Mouse (Mus musculus) kidney, adult 2 months (tissue): ENCODE measurements around the gene Bhlhb9.

Source experiments
- CTCF ChIP-seq: fragments of 200-500 bp; conservative IDR thresholded peaks from 2 replicates; pipeline ENCODE4 v1.5.1; 2011; ENCODE audit warnings: low read depth, mild to moderate bottlenecking, control low read depth, low read length, moderate library complexity, mixed read lengths; ENCODE audit not compliant: insufficient read depth, insufficient read length
- POLR2A ChIP-seq: fragments of 200-500 bp; IDR thresholded peaks from one replicate; pipeline ENCODE4 v1.6.1; 2011; ENCODE audit warnings: low read depth, low read length, control low read depth

- no peak for TF ChIP-seq POLR2A
- TF ChIP-seq CTCF: no peak
These were observed 131.2 kb downstream of the Bhlhb9 start for GRCm38 (mm10) chrX:135928588-135928987.
